Comparison of ENCODE assay signal across 9 mouse cellular contexts in the genomic region with DNA sequence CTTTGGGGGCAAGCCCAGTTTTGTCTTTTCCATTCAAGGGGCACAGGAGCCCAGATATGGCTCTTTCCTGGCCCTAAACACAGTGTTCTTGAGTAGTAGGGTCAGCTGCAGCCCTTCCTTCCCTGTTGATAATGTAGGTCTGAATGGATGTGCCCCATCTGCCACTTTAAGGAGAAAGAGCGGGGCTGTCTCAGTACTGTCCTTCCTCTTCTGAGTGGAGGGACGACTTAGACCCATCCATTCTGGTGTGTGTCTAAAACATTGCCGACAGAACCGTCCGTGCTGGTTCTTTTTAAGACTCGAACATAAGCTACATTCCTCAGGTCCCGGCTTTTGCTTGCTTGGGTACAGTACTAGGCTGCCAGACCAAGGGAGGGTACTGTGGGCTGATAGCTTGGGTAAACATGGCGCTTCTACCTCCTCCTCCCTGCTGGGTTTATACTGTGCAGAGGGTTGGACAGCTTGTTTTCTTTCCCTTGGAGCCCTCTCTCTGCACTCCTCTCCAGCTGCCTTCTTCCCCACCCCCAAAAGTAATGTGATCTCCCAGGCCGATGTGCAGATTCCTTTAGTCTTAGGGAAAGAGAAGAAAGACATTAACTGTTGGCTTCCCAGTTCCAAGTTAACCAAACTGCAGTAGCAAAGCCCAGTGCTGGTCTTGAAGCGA.
DNase-seq lines count a peak whose midpoint lies in the region; ATAC-seq and TF ChIP-seq lines count a peak whose summit lies in the region.
"Had no signal": no experiment of that assay in that cellular context is flagged by ENCODE, and none has a peak within 500 bp of the region (broad histone marks: within the 10 kb centered on the region; RNA-seq: fewer than 3 reads in every experiment).

No protein-coding gene starts in this region.

- H3K36me3 ChIP-seq in lung, embryonic 15.5 days = no peaks in the 10 kb centered on the region
- H3K36me3 ChIP-seq in hindbrain, embryonic 10.5 days = 0 out of 2 replicates have a peak, but pooled peaks cover 3% of the 10 kb centered on the region
- H3K36me3 ChIP-seq in lung, postnatal 0 days (ENCODE audit: insufficient read depth, low read length) = no peaks in the 10 kb centered on the region

- peak; percentile 96 for ATAC-seq in lung, embryonic 15.5 days (ENCODE audit: borderline replicate concordance, extremely low read depth, low FRiP score, low TSS enrichment)
- peak; percentile 89 for ATAC-seq in lung, postnatal 0 days

- 14% methylated on average over 10 of the region's 10 CpGs for WGBS in lung, embryonic 15.5 days
- 19% methylated on average over 10 of the region's 10 CpGs for whole genome bisulfite sequencing in hindbrain, embryonic 10.5 days
- 25% methylated on average over 10 of the region's 10 CpGs for WGBS in lung, postnatal 0 days

- no peaks in the 10 kb centered on the region for H3K27me3 ChIP-seq in lung, embryonic 15.5 days
- H3K27me3 ChIP-seq in hindbrain, embryonic 10.5 days (ENCODE audit: insufficient read depth, poor library complexity, severe bottlenecking) = no peaks in the 10 kb centered on the region
- no peaks in the 10 kb centered on the region for H3K27me3 ChIP-seq in lung, postnatal 0 days (replicated peaks; ENCODE audit: insufficient read depth, low read length)
- H3K27me3 ChIP-seq: megakaryocyte, embryonic 14.5 days had no signal

- H3K4me2 ChIP-seq in lung, embryonic 15.5 days = peak overlapping the region; percentile 51
- peak overlapping the region; percentile 36 for H3K4me2 ChIP-seq in lung, postnatal 0 days (replicated peaks; ENCODE audit: low read depth, low read length)

- peak overlapping the region; percentile 8 for H3K4me3 ChIP-seq in lung, embryonic 15.5 days
- H3K4me3 ChIP-seq in hindbrain, embryonic 10.5 days = peak overlapping the region; percentile 2; the same call in 1 of the 2 replicates
- H3K4me3 ChIP-seq in lung, postnatal 0 days (ENCODE audit: low read depth, low read length) = no peak overlapping the region
- H3K4me3 ChIP-seq: megakaryocyte, embryonic 14.5 days had no signal

- no peaks in the 10 kb centered on the region for H3K9me3 ChIP-seq in lung, embryonic 15.5 days
- H3K9me3 ChIP-seq in hindbrain, embryonic 10.5 days = peaks cover 7% of the 10 kb centered on the region; the same call in 1 of the 2 replicates
- no peaks in the 10 kb centered on the region for H3K9me3 ChIP-seq in lung, postnatal 0 days (ENCODE audit: low read length)
- H3K9me3 ChIP-seq: megakaryocyte, embryonic 14.5 days had no signal

- no peak for TF ChIP-seq EP300 in lung, postnatal 0 days (IDR thresholded peaks at IDR 0.05)

- peak overlapping the region; percentile 81 for H3K27ac ChIP-seq in lung, embryonic 15.5 days
- H3K27ac ChIP-seq in hindbrain, embryonic 10.5 days = peak overlapping the region; percentile 77
- H3K27ac ChIP-seq in lung, postnatal 0 days (ENCODE audit: low read length) = peak overlapping the region; percentile 75

- H3K9ac ChIP-seq in lung, embryonic 15.5 days = 0 out of 2 replicates have a peak overlapping the region, but pooled peaks have one; percentile 1
- 0 out of 2 replicates have a peak overlapping the region, but pooled peaks have one; percentile 19 for H3K9ac ChIP-seq in lung, postnatal 0 days (replicated peaks; ENCODE audit: low read depth)

- no peak for DNase-seq in lung, postnatal 14 days
- DNase-seq in embryo, embryonic 9.5 days (ENCODE audit: extremely low spot score) = peak; percentile 78
- peak; percentile 63 for DNase-seq in hindbrain, embryonic 10.5 days (ENCODE audit: low spot score)
- DNase-seq in lung, postnatal 0 days (ENCODE audit: low spot score) = peak; percentile 86
- no peak for DNase-seq in cerebellum, adult 8-10 months
- no peak for DNase-seq in layer of hippocampus, postnatal 14 days (ENCODE audit: low spot score in 2 of 2)
- DNase-seq in cerebellum, adult 9-10 months = no peak

- H3K4me1 ChIP-seq in lung, embryonic 15.5 days = peaks cover 43% of the 10 kb centered on the region
- peaks cover 74% of the 10 kb centered on the region for H3K4me1 ChIP-seq in hindbrain, embryonic 10.5 days (replicated peaks)
- H3K4me1 ChIP-seq in lung, postnatal 0 days (ENCODE audit: insufficient read depth, low read depth, low read length) = peaks cover 4% of the 10 kb centered on the region; the same call in 1 of the 2 replicates

- no peak for TF ChIP-seq CTCF in lung, postnatal 0 days (IDR thresholded peaks at IDR 0.05)

Comparison
In these comparisons a context has a peak if more than half of its experiments do, and no peak if none do; other contexts are left out.
1. DNase-seq: peak in embryo, embryonic 9.5 days (single experiment), hindbrain, embryonic 10.5 days (single experiment) and lung, postnatal 0 days (single experiment); none in lung, postnatal 14 days (single experiment), cerebellum, adult 8-10 months (single experiment), layer of hippocampus, postnatal 14 days (0 of 2) and cerebellum, adult 9-10 months (single experiment).
2. Peak in every context shown above with its lines, with median percentiles within 50 percentile points of each other: H3K27ac ChIP-seq.